Mouse (Mus musculus): ENCODE results near the gene Sqstm1. TPM values are rescaled to one million over a fixed set of nuclear protein-coding genes. Genes with fewer than 3 reads are reported as not detected.

Gene Sqstm1
- total RNA-seq, 2 experiments from 2014 or later: 302 to 324 TPM

GRCm38 (mm10) chr11:50230481-50231304 lies 20.1 kb upstream of the Sqstm1 start:
- no peak for DNase-seq (ENCODE audit: low spot score in 2 of 2)

GRCm38 (mm10) chr11:50229252-50229910 lies 18.8 kb upstream of the Sqstm1 start:
- no peak for DNase-seq (ENCODE audit: low spot score in 2 of 2)

GRCm38 (mm10) chr11:50228772-50229171 lies 18.1 kb upstream of the Sqstm1 start:
- DNase-seq (ENCODE audit: low spot score in 2 of 2): no peak

GRCm38 (mm10) chr11:50227736-50228135 lies 17.1 kb upstream of the Sqstm1 start:
- DNase-seq (ENCODE audit: low spot score in 2 of 2): no peak

GRCm38 (mm10) chr11:50227226-50227625 lies 16.6 kb upstream of the Sqstm1 start:
- no peak for DNase-seq (ENCODE audit: low spot score in 2 of 2)

GRCm38 (mm10) chr11:50226406-50226805 lies 15.8 kb upstream of the Sqstm1 start:
- DNase-seq (ENCODE audit: low spot score in 2 of 2): peak in 1 of 2 experiments; percentile 22

GRCm38 (mm10) chr11:50225611-50226378 lies 15.2 kb upstream of the Sqstm1 start:
- peak; percentile 52 to 54 for DNase-seq (ENCODE audit: low spot score in 2 of 2)

GRCm38 (mm10) chr11:50224671-50225530 lies 14.3 kb upstream of the Sqstm1 start:
- peak; percentile 82 to 90 for DNase-seq (ENCODE audit: low spot score in 2 of 2)

- no peak for DNase-seq (ENCODE audit: low spot score in 2 of 2)
Measured at GRCm38 (mm10) chr11:50223783-50224662, 13.4 kb upstream of the Sqstm1 start.

GRCm38 (mm10) chr11:50222559-50223276 lies 12.1 kb upstream of the Sqstm1 start:
- DNase-seq (ENCODE audit: low spot score in 2 of 2): peak in 1 of 2 experiments; percentile 4

GRCm38 (mm10) chr11:50219833-50220232 lies 9.2 kb upstream of the Sqstm1 start:
- DNase-seq (ENCODE audit: low spot score in 2 of 2): no peak

- DNase-seq (ENCODE audit: low spot score in 2 of 2): no peak
Measured at GRCm38 (mm10) chr11:50217811-50218210, 7.2 kb upstream of the Sqstm1 start.

GRCm38 (mm10) chr11:50216724-50217366 lies 6.2 kb upstream of the Sqstm1 start:
- DNase-seq (ENCODE audit: low spot score in 2 of 2): no peak

GRCm38 (mm10) chr11:50215633-50216032 lies 5.0 kb upstream of the Sqstm1 start:
- DNase-seq (ENCODE audit: low spot score in 2 of 2): no peak

- no peak for DNase-seq (ENCODE audit: low spot score in 2 of 2)
Measured at GRCm38 (mm10) chr11:50214631-50215030, 4.0 kb upstream of the Sqstm1 start.

- peak in 1 of 2 experiments; percentile 48 for DNase-seq (ENCODE audit: low spot score in 2 of 2)
Measured at GRCm38 (mm10) chr11:50212848-50213758, 2.5 kb upstream of the Sqstm1 start.

- no peak for DNase-seq (ENCODE audit: low spot score in 2 of 2)
Measured at GRCm38 (mm10) chr11:50212060-50212739, 1.6 kb upstream of the Sqstm1 start.

Measured in layer of hippocampus, postnatal 10 days (tissue).